Mouse (Mus musculus): ENCODE measurements around the gene Hist2h3c1. TPM values are rescaled to one million over a fixed set of nuclear protein-coding genes. Genes with fewer than 3 reads are reported as not detected.
A peak's percentile ranks its signal among the peaks of the same experiment; 100 is the strongest.
"Not testable (repeated sequence)": the region's sequence is repeated elsewhere in the genome, so short reads cannot be mapped to it uniquely, and the experiment has no call there.

The Hist2h3c1 gene
- polyA plus RNA-seq (2015; fragmentation: Nextera tagmentation; extraction: Ambion mirVana): 0.27 TPM in 1 of 2 replicates, not detected in the other

- H3K36me3 ChIP-seq, H3K27me3 ChIP-seq, H3K9me3 ChIP-seq: not testable (repeated sequence)
- 0% methylated on average over 1 of the region's 47 CpGs for WGBS
- Histone ChIP-seq H3K27ac (replicated peaks) (peak within 1 kb of the TSS; percentile 70; the same call in 1 of the 2 replicates), H3K9ac (peak within 1 kb of the TSS; percentile 33; the same call in 1 of the 2 replicates), H3K4me1 (replicated peaks) (peaks cover 18% of the 10 kb centered on the region), H3K4me3 (peak within 1 kb of the TSS; percentile 34), H3K4me2 (peak within 1 kb of the TSS; percentile 49)
- ATAC-seq (ENCODE audit: low FRiP score, low read depth): peak; percentile 91
These were observed at the start of gene Hist2h3c1 for GRCm38 (mm10) chr3:96246427-96246856. Gene Hist2h3c1, plus strand, starts transcription at chr3:96246685.

- peak overlapping the region; percentile 83 for H3K9ac ChIP-seq
- WGBS: under 1% methylated on average over 50 of the region's 50 CpGs
- peak overlapping the region; percentile 96 for H3K4me2 ChIP-seq
These were observed 49.2 kb upstream of the Hist2h3c1 start for GRCm38 (mm10) chr3:96197129-96197749.

DNA sequence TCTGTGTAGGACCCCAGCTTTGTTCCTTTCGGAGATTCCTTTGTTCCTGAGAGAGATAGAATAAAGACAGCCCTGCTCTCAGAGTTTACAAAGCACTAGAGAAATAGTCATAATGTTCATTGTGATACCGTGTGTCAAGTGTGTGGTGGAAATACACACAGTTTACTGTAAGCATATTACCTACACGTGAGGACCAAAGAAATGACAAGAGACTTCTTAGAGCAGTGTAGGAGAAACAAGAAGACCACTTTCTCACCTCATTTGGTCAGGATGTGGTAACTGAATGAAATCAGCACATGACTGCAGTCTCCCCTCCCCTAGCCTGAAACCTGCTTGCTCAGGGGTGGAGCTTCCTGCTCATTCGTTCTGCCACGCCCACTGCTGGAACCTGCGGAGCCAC, 48.3 kb upstream of the Hist2h3c1 start:
- H3K36me3 ChIP-seq: peaks cover 16% of the 10 kb centered on the region
- H3K9me3 ChIP-seq: no peaks in the 10 kb centered on the region
- peaks cover 3% of the 10 kb centered on the region; the same call in 1 of the 2 replicates for H3K27me3 ChIP-seq
- peak overlapping the region; percentile 62 for H3K4me3 ChIP-seq
- H3K4me1 ChIP-seq (replicated peaks): peaks cover 16% of the 10 kb centered on the region
- peak; percentile 20 for ATAC-seq (ENCODE audit: low FRiP score, low read depth)
- peak overlapping the region; percentile 96 for H3K4me2 ChIP-seq
- H3K9ac ChIP-seq: peak overlapping the region; percentile 34
- H3K27ac ChIP-seq (replicated peaks): peak overlapping the region; percentile 95
- 7% methylated on average over 6 of the region's 6 CpGs for WGBS

More at GRCm38 (mm10) chr3:96197129-96197749, 49.2 kb upstream of the Hist2h3c1 start:
- Histone ChIP-seq H3K4me3 (peak overlapping the region; percentile 62), H3K36me3 (peaks cover 25% of the 10 kb centered on the region), H3K9me3 (no peaks in the 10 kb centered on the region), H3K27me3 (peaks cover 3% of the 10 kb centered on the region; the same call in 1 of the 2 replicates), H3K27ac (replicated peaks) (peak overlapping the region; percentile 95), H3K4me1 (replicated peaks) (peaks cover 16% of the 10 kb centered on the region)
- peak; percentile 94 for ATAC-seq (ENCODE audit: low FRiP score, low read depth)

DNA sequence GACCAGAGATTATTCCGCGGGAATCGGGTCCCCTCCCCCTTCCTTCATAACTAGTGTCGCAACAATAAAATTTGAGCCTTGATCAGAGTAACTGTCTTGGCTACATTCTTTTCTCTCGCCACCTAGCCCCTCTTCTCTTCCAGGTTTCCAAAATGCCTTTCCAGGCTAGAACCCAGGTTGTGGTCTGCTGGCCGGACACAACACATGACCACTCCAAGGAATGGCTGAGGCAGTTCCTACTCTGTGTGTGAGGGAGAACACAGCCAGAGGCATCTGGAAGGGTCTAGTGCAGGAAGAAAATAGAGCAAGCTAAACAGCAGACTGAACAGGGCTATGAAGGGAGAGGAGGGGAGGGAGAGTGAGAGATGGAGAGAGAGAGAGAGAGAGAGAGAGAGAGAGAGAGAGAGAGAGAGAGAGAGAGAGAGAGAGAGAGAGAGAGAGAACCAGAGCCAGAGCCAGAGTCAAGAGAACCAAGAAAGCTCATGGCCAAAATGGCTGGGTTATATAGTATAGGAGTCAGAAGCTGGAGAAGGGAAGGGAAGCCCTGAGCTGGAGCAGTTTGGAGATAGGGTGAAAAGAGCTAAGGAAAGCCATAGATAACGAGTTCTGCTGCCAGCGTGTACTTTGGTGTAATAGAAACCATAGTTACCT, 47.8 kb upstream of the Hist2h3c1 start:
- Histone ChIP-seq H3K4me1 (replicated peaks) (peaks cover 16% of the 10 kb centered on the region), H3K36me3 (peaks cover 14% of the 10 kb centered on the region), H3K4me3 (peak overlapping the region; percentile 62; the same call in 1 of the 2 replicates), H3K4me2 (peak overlapping the region; percentile 96)
- not testable (repeated sequence) for H3K27ac ChIP-seq (replicated peaks); H3K27me3 ChIP-seq; H3K9ac ChIP-seq; ATAC-seq (ENCODE audit: low FRiP score, low read depth); H3K9me3 ChIP-seq
- 32% methylated on average over 8 of the region's 8 CpGs for WGBS

- WGBS: 64% methylated on average over 2 of the region's 2 CpGs
- peaks cover 16% of the 10 kb centered on the region for H3K4me1 ChIP-seq (replicated peaks)
- H3K4me2 ChIP-seq: no peak overlapping the region
- no peak for ATAC-seq (ENCODE audit: low FRiP score, low read depth)
- peaks cover 3% of the 10 kb centered on the region; the same call in 1 of the 2 replicates for H3K36me3 ChIP-seq
- no peak overlapping the region for H3K9ac ChIP-seq
- no peaks in the 10 kb centered on the region for H3K9me3 ChIP-seq
- no peak overlapping the region for H3K4me3 ChIP-seq
- peaks cover 3% of the 10 kb centered on the region; the same call in 1 of the 2 replicates for H3K27me3 ChIP-seq
- no peak overlapping the region for H3K27ac ChIP-seq (replicated peaks)
These were observed 46.8 kb upstream of the Hist2h3c1 start for GRCm38 (mm10) chr3:96199731-96200130.

- H3K27ac ChIP-seq (replicated peaks): no peak overlapping the region
These were observed 38.7 kb upstream of the Hist2h3c1 start for GRCm38 (mm10) chr3:96207819-96208218.

GRCm38 (mm10) chr3:96209242-96209641, 37.2 kb upstream of the Hist2h3c1 start:
- Histone ChIP-seq H3K9ac (no peak overlapping the region), H3K27ac (replicated peaks) (no peak overlapping the region), H3K4me3 (no peak overlapping the region), H3K4me1 (replicated peaks) (no peaks in the 10 kb centered on the region), H3K36me3 (no peaks in the 10 kb centered on the region), H3K27me3 (no peaks in the 10 kb centered on the region), H3K9me3 (no peaks in the 10 kb centered on the region), H3K4me2 (no peak overlapping the region)
- no peak for ATAC-seq (ENCODE audit: low FRiP score, low read depth)
- 22% methylated on average over 15 of the region's 15 CpGs for WGBS

More at GRCm38 (mm10) chr3:96207819-96208218, 38.7 kb upstream of the Hist2h3c1 start:
- Histone ChIP-seq H3K4me1 (replicated peaks) (no peaks in the 10 kb centered on the region), H3K9ac (no peak overlapping the region), H3K9me3 (no peaks in the 10 kb centered on the region), H3K27me3 (no peaks in the 10 kb centered on the region), H3K4me2 (no peak overlapping the region), H3K4me3 (no peak overlapping the region), H3K36me3 (no peaks in the 10 kb centered on the region)
- 88% methylated on average over 3 of the region's 3 CpGs for WGBS
- ATAC-seq (ENCODE audit: low FRiP score, low read depth): no peak

DNA sequence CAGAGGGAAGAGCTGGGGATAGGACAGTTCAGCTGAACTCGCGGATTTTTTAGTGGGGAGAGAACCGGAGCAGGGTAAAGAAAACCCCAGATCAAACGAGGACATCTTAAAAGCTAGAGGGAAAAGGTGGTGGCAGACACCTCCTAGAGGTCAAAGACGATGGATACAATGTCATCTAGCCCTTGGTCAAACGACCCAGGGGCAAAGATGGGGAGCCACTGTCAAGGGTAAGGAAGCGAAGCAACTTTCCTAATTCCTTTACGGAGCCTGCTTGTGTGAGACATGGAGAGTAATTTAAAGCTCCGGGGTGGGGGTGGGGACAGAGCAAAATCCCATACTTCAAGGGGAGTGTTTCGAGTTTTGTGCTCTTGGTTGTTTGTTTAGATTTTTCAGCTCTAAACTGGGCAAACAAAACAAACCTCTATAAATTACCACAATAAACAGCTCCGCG, 27.3 kb upstream of the Hist2h3c1 start:
- Histone ChIP-seq H3K36me3 (no peaks in the 10 kb centered on the region), H3K4me2 (peak overlapping the region; percentile 86), H3K4me3 (peak overlapping the region; percentile 59), H3K4me1 (replicated peaks) (peaks cover 24% of the 10 kb centered on the region), H3K9ac (peak overlapping the region; percentile 55), H3K27me3 (no peaks in the 10 kb centered on the region), H3K27ac (replicated peaks) (peak overlapping the region; percentile 97), H3K9me3 (no peaks in the 10 kb centered on the region)
- under 1% methylated on average over 12 of the region's 12 CpGs for WGBS
- ATAC-seq (ENCODE audit: low FRiP score, low read depth): peak; percentile 53

DNA sequence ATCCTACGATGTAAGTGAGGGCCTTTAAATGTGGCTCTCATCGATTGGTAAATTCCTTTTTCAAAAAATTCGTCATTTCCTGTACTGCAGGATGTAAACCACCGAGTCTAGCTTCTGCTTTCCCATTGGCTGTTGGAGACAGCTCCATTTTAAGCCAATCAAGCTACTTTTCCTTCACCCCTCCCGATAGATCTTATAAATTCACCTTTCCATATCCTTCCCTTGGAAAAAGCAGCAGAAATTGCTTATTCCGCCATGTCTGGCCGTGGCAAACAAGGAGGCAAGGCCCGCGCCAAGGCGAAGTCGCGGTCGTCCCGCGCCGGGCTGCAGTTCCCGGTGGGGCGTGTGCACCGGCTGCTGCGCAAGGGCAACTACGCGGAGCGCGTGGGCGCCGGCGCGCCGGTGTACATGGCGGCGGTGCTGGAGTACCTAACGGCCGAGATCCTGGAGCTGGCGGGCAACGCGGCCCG, 26.8 kb upstream of the Hist2h3c1 start, which contains the start of the genes Bola1 and Hist2h2ab:
Gene Bola1, minus strand, starts transcription at position 49 of the 470 bp plus-strand sequence.
Gene Hist2h2ab, plus strand, starts transcription at position 205 of the 470 bp plus-strand sequence.
- WGBS: under 1% methylated on average over 37 of the region's 37 CpGs
- ATAC-seq (ENCODE audit: low FRiP score, low read depth): peak; percentile 94

DNA sequence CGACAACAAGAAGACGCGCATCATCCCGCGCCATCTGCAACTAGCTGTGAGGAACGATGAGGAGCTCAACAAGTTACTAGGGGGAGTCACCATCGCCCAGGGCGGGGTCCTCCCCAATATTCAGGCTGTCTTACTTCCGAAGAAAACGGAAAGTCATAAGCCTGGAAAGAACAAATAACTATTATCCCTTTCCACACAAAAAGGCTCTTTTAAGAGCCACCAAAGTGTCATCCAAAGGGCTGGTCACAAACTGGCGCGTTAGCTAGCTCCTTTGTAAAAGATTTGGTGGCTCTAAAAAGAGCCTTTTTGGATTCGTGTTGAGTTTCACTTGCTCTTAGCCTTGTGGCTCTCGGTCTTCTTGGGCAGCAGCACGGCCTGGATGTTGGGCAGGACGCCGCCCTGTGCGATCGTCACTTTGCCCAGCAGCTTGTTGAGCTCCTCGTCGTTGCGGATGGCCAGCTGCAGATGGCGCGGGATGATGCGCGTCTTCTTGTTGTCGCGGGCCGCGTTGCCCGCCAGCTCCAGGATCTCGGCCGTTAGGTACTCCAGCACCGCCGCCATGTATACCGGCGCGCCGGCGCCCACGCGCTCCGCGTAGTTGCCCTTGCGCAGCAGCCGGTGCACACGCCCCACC, 26.2 kb upstream of the Hist2h3c1 start:
- H3K9me3 ChIP-seq; H3K27me3 ChIP-seq; ATAC-seq (ENCODE audit: low FRiP score, low read depth); H3K36me3 ChIP-seq: not testable (repeated sequence)
- Histone ChIP-seq H3K27ac (replicated peaks) (peak overlapping the region; percentile 97), H3K9ac (peak overlapping the region; percentile 79), H3K4me2 (peak overlapping the region; percentile 86), H3K4me3 (peak overlapping the region; percentile 59), H3K4me1 (replicated peaks) (peaks cover 24% of the 10 kb centered on the region)
- under 1% methylated on average over 31 of the region's 47 CpGs for WGBS

More for the DNA sequence above, 26.8 kb upstream of the Hist2h3c1 start, which contains the start of the genes Bola1 and Hist2h2ab:
- peak within 1 kb of the TSS; percentile 59 for H3K4me3 ChIP-seq
- H3K4me2 ChIP-seq: peak within 1 kb of the TSS; percentile 86
- H3K4me1 ChIP-seq (replicated peaks): peaks cover 24% of the 10 kb centered on the region
- H3K27me3 ChIP-seq: no peaks in the 10 kb centered on the region
- no peaks in the 10 kb centered on the region for H3K36me3 ChIP-seq
- no peaks in the 10 kb centered on the region for H3K9me3 ChIP-seq
- peak within 1 kb of the TSS; percentile 79 for H3K9ac ChIP-seq
- peak within 1 kb of the TSS; percentile 97 for H3K27ac ChIP-seq (replicated peaks)

- Histone ChIP-seq H3K36me3 (no peaks in the 10 kb centered on the region), H3K27ac (replicated peaks) (peak within 1 kb of the TSS; percentile 97), H3K4me1 (replicated peaks) (peaks cover 27% of the 10 kb centered on the region), H3K4me2 (peak within 1 kb of the TSS; percentile 86), H3K9me3 (no peaks in the 10 kb centered on the region), H3K9ac (peak within 1 kb of the TSS; percentile 79), H3K27me3 (no peaks in the 10 kb centered on the region), H3K4me3 (peak within 1 kb of the TSS; percentile 59)
- WGBS: under 1% methylated on average over 43 of the region's 43 CpGs
- ATAC-seq (ENCODE audit: low FRiP score, low read depth): peak; percentile 88
These were observed 25.5 kb upstream of the Hist2h3c1 start, which contains the start of the genes Hist2h2ac and Hist2h2be for GRCm38 (mm10) chr3:96220765-96221639. Gene Hist2h2ac, minus strand, starts transcription at chr3:96220880. Gene Hist2h2be, plus strand, starts transcription at chr3:96221119.
